Mouse (Mus musculus): Measurements from ENCODE around the gene Gm20696. TPM values are rescaled to one million over a fixed set of nuclear protein-coding genes. Genes with fewer than 3 reads are reported as not detected.

Gm20696 gene
- polyA plus RNA-seq, 1 experiment: 2.8 TPM

- no peak overlapping the region for H3K27ac ChIP-seq (ENCODE audit: insufficient read depth, low read length)
- H3K4me3 ChIP-seq (replicated peaks; ENCODE audit: insufficient read depth, low read depth, low read length): no peak overlapping the region
- TF ChIP-seq CTCF (IDR thresholded peaks at IDR 0.05; ENCODE audit: borderline replicate concordance, insufficient read depth, low read depth, low read length) (no peak), POLR2A (IDR thresholded peaks at IDR 0.05; ENCODE audit: borderline replicate concordance, insufficient read depth, low read length) (no peak)
- DNase-seq: no peak
- H3K4me1 ChIP-seq (ENCODE audit: control insufficient read depth, insufficient read depth, low read length): no peaks in the 10 kb centered on the region; the same call in 1 of the 2 replicates
- no peaks in the 10 kb centered on the region for H3K27me3 ChIP-seq (ENCODE audit: control insufficient read depth, insufficient read depth, low read length)
- WGBS: 63% methylated on average over 3 of the region's 3 CpGs
Observed at GRCm38 (mm10) chr6:99492937-99493336, 173.7 kb downstream of the Gm20696 start.

DNA sequence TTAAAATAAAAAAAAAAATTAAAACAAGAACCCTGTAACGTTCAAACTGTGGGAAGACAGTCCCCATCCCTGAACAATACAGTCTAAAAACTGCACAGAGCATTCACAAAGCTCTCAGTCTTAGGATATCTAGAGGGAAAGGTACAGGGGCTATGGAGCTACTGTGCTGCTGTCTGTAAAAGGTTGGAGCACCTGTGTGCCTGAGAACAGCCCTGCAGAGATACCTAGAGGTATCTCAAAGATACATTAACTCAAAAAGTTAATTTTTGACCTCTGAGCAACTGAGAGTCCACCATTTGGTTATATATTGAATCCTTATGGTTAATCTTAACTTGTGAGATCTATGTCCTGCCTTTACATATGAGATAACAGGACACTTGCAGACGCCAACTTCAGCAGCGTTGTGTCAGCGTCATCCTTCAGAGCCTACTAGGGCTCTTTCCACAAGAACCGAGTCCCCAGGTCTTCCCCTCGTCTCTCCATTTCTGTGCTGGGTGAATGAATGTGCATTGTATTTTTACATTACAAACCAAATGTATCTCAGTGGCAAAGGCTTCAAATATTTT is 174.5 kb downstream of the Gm20696 start:
- 87% methylated on average over 6 of the region's 6 CpGs for WGBS
- no peak for TF ChIP-seq CTCF (IDR thresholded peaks at IDR 0.05; ENCODE audit: borderline replicate concordance, insufficient read depth, low read depth, low read length)
- no peak for TF ChIP-seq POLR2A (IDR thresholded peaks at IDR 0.05; ENCODE audit: borderline replicate concordance, insufficient read depth, low read length)
- DNase-seq: no peak
- Histone ChIP-seq H3K27ac (ENCODE audit: insufficient read depth, low read length) (no peak overlapping the region), H3K4me3 (replicated peaks; ENCODE audit: insufficient read depth, low read depth, low read length) (no peak overlapping the region), H3K4me1 (ENCODE audit: control insufficient read depth, insufficient read depth, low read length) (no peaks in the 10 kb centered on the region), H3K27me3 (ENCODE audit: control insufficient read depth, insufficient read depth, low read length) (no peaks in the 10 kb centered on the region)

- WGBS: 97% methylated on average over 3 of the region's 3 CpGs
- H3K4me3 ChIP-seq (replicated peaks; ENCODE audit: insufficient read depth, low read depth, low read length): no peak overlapping the region
- no peaks in the 10 kb centered on the region for H3K4me1 ChIP-seq (ENCODE audit: control insufficient read depth, insufficient read depth, low read length)
- no peak overlapping the region for H3K27ac ChIP-seq (ENCODE audit: insufficient read depth, low read length)
- no peaks in the 10 kb centered on the region for H3K27me3 ChIP-seq (ENCODE audit: control insufficient read depth, insufficient read depth, low read length)
- TF ChIP-seq POLR2A (IDR thresholded peaks at IDR 0.05; ENCODE audit: borderline replicate concordance, insufficient read depth, low read length): no peak
- no peak for TF ChIP-seq CTCF (IDR thresholded peaks at IDR 0.05; ENCODE audit: borderline replicate concordance, insufficient read depth, low read depth, low read length)
- DNase-seq: no peak
Observed at GRCm38 (mm10) chr6:99491146-99491545, 175.5 kb downstream of the Gm20696 start.

DNA sequence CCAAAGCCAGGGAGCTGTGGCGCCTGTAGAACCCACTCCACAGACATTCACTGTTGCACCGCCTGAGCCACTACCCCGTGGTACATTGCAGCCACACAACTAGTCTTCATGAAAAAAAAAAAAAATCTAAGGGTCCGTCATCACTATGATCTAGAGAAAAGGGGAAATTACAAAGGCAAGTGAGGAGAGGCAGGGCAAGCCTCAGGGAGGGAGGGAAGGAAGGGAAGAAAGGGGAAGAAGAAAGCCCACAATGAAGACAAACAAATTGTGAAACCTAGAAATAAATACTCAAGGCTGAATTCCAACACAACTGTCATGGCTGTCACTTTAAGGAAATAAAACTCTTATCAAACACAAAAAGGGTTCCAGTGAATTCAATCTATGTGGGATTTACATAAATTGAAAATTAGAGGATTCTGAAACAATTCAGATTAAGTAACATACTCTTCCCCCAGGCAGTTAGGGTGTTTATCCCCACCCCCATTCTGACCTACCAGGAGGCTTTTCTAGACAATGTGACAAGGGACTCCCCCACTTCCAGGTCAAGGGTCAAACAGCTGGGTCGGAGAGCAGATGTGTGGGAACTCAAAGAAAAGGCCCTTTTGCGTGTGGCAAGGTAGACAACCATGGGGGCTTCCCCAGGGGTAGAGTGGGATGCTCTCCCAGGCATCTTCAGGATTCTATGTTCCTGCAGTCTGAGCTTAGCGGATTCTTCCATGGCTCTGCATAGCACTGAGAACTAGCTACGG is 176.5 kb downstream of the Gm20696 start:
- no peak overlapping the region for H3K27ac ChIP-seq (ENCODE audit: insufficient read depth, low read length)
- DNase-seq: no peak
- 89% methylated on average over 8 of the region's 8 CpGs for WGBS
- H3K4me1 ChIP-seq (ENCODE audit: control insufficient read depth, insufficient read depth, low read length): peaks cover 4% of the 10 kb centered on the region; the same call in 1 of the 2 replicates
- no peak overlapping the region for H3K4me3 ChIP-seq (replicated peaks; ENCODE audit: insufficient read depth, low read depth, low read length)
- no peaks in the 10 kb centered on the region for H3K27me3 ChIP-seq (ENCODE audit: control insufficient read depth, insufficient read depth, low read length)
- TF ChIP-seq POLR2A (IDR thresholded peaks at IDR 0.05; ENCODE audit: borderline replicate concordance, insufficient read depth, low read length): no peak
- no peak for TF ChIP-seq CTCF (IDR thresholded peaks at IDR 0.05; ENCODE audit: borderline replicate concordance, insufficient read depth, low read depth, low read length)

GRCm38 (mm10) chr6:99489423-99489822 is 177.2 kb downstream of the Gm20696 start:
- Histone ChIP-seq H3K27ac (ENCODE audit: insufficient read depth, low read length) (no peak overlapping the region), H3K4me3 (replicated peaks; ENCODE audit: insufficient read depth, low read depth, low read length) (no peak overlapping the region), H3K4me1 (ENCODE audit: control insufficient read depth, insufficient read depth, low read length) (peaks cover 6% of the 10 kb centered on the region; the same call in 1 of the 2 replicates), H3K27me3 (ENCODE audit: control insufficient read depth, insufficient read depth, low read length) (no peaks in the 10 kb centered on the region)
- TF ChIP-seq CTCF (IDR thresholded peaks at IDR 0.05; ENCODE audit: borderline replicate concordance, insufficient read depth, low read depth, low read length) (no peak), POLR2A (IDR thresholded peaks at IDR 0.05; ENCODE audit: borderline replicate concordance, insufficient read depth, low read length) (no peak)
- 91% methylated on average over 10 of the region's 10 CpGs for WGBS
- DNase-seq: no peak

DNA sequence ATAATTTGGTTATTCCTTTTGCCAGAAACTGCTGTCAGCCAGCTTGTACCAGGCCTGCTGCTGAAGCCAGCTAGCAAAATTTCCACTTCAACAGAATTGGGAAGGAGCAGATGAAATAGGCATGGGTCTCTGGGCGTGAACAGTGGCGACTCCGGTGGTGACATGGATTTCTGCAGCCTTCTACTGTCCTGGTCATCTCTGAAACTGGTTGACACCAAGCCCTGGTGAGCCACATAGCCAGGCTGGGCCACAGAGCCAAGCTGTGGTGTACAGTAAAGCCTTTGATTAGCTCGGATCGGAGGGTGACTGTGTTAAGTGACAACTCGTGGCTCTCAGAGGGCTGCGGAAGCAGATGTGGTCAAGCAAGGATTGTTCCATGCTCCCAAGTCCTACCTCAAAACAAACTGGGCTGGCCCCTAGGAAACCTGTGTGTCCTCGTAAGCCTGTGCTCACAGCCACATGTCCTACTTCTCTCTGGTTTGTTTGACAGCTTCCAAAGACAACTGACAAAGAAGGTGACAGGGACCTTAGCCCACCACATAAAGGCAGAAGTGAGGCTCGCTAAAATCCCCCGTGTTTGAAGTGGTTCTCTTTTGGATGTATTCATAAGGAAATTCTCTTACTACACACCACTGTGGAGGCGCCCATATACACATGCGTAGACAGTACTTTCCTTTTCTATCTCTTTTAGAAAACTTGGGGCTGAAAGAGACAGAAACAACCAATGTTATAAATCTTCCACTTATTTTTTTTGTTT is 180.5 kb downstream of the Gm20696 start:
- no peaks in the 10 kb centered on the region for H3K27me3 ChIP-seq (ENCODE audit: control insufficient read depth, insufficient read depth, low read length)
- no peak for TF ChIP-seq POLR2A (IDR thresholded peaks at IDR 0.05; ENCODE audit: borderline replicate concordance, insufficient read depth, low read length)
- peak; percentile 41; the same call in 1 of the 2 replicates for TF ChIP-seq CTCF (IDR thresholded peaks at IDR 0.05; ENCODE audit: borderline replicate concordance, insufficient read depth, low read depth, low read length)
- H3K27ac ChIP-seq (ENCODE audit: insufficient read depth, low read length): no peak overlapping the region
- H3K4me1 ChIP-seq (ENCODE audit: control insufficient read depth, insufficient read depth, low read length): peaks cover 13% of the 10 kb centered on the region
- 65% methylated on average over 12 of the region's 12 CpGs for WGBS
- DNase-seq: peak; percentile 43 to 57
- H3K4me3 ChIP-seq (replicated peaks; ENCODE audit: insufficient read depth, low read depth, low read length): no peak overlapping the region

DNA sequence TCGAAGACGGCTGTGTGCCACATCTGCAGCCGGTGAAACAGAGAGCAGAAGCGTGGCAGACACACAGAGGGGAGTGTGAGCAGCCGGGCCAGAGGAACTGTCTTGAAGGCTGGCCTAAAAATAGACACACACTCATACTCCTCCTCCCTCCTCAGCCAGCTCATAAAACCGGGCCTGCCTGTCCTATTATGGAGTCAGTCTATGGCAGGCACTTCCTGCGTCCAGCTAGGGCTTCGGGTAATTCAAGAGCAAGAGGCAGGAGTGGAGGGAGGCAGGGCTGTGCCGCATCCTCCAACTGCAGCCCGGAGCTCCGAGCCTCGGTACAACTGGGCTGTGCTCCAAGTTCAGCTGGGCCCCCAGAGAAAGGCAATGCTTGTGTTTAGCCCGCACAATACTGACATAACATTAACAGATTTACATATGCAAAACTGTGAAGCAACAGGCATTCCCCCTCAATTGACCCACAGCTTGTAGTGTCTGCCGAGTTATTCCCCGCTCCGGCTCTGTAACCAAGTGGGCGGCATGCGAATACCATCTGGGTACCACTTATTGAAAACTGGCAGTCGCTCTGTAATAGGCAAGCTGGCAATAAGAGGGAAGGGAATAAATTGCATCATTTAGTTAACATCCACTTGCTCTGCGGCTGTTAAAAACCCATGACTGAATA is 181.2 kb downstream of the Gm20696 start:
- Histone ChIP-seq H3K4me3 (replicated peaks; ENCODE audit: insufficient read depth, low read depth, low read length) (no peak overlapping the region), H3K27me3 (ENCODE audit: control insufficient read depth, insufficient read depth, low read length) (no peaks in the 10 kb centered on the region), H3K27ac (ENCODE audit: insufficient read depth, low read length) (no peak overlapping the region), H3K4me1 (ENCODE audit: control insufficient read depth, insufficient read depth, low read length) (peaks cover 13% of the 10 kb centered on the region)
- TF ChIP-seq POLR2A (IDR thresholded peaks at IDR 0.05; ENCODE audit: borderline replicate concordance, insufficient read depth, low read length) (no peak), CTCF (IDR thresholded peaks at IDR 0.05; ENCODE audit: borderline replicate concordance, insufficient read depth, low read depth, low read length) (no peak)
- 7% methylated on average over 20 of the region's 20 CpGs for WGBS
- peak; percentile 36 to 40 for DNase-seq

All from cerebellum, adult 2 months (tissue).